Mouse (Mus musculus) regulatory T cell (primary cell): ENCODE measurements at regions not wholly inside any gene's neighbourhood (a gene's known extent, or its start where the extent isn't known, plus 50 kb on each side); places are given as distances from the start of the nearest gene placed in this dataset.
"Not testable (repeated sequence)": the region's sequence is repeated elsewhere in the genome, so short reads cannot be mapped to it uniquely, and the experiment has no call there.

ENCODE experiments used
- in situ Hi-C: fragments of 300-600 bp; cut with MboI, MseI; formaldehyde crosslinking; loops from one replicate; pipeline ENCODE4 v1.15.1; 2025; ENCODE audit warnings: high pct_unique_total_duplicates

- in situ Hi-C loops: no loop called here
Observed at GRCm38 (mm10) chr5:148657936-148658640, 105.5 kb upstream of the Ubl3 start.

GRCm38 (mm10) chr5:148652525-148653243, 100.1 kb upstream of the Ubl3 start:
- in situ Hi-C loops: no loop called here

GRCm38 (mm10) chr5:148651736-148652135, 99.1 kb upstream of the Ubl3 start:
- in situ Hi-C loops: no loop called here

GRCm38 (mm10) chr5:148649573-148649972, 97.0 kb upstream of the Ubl3 start:
- in situ Hi-C loops: not testable (repeated sequence)

- in situ Hi-C loops: no loop called here
Observed at GRCm38 (mm10) chr5:148649123-148649522, 96.5 kb upstream of the Ubl3 start.

DNA sequence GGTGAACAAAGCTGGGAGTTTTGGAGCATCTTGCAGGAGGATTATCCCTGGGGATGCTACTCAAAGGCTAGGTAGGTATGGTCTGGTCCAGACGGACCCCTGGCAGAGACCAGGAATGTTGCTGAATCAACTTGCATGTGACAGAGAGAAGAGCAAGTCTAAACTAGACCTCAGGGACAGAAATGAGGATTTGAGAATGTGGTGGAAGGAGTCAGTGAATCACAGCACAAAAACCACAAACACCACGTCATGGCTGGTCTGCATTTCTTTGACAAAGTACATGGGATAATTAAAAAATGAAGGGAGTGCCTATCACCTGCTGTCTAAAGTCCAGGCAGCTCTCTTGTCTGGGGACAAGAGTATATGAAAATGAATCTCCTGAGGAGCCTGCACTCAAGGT, 95.1 kb upstream of the Ubl3 start:
- in situ Hi-C loops: no loop called here

DNA sequence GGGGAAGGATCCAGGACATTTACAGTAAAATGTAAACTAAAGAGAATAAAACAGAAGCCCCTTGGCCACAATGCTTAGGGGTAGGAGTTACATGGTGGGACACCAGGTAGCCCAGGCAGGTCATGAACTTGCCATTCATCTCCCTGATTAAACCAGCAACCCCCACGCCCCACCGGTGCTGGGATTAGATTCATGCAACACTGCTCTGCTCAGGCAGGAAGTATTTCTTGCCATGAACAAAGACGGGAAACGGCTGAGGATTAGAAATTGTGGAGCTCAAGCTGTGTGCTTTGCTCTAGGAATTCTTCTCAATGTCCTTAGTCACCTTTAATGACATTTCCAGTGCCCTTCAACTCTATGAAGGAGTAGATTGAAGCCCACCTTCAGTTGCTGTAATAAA, 93.2 kb upstream of the Ubl3 start:
- in situ Hi-C loops: no loop called here

DNA sequence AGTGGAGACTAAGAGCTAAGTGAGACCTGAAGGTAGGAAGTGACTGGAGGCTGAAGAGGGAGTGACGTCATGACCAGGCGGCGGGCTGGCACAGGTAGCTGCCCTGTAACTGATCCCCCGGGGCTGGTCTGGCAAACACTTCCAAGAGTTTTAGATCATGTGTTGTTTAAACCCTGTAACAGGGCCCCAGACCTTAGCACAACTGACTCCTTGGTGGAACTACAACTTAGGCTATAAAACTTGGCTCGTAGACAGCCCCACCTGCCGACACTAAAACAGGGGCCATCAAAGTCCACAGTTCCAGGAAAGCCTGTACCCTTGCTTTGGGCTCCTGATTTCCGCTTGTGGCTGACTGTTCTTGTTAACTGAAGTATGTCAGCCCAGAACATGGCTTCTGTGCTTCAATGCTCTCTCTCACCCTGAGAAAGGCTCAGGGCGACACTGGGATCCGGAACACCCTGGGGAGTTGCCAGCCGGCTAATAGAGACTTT, 92.6 kb upstream of the Ubl3 start:
- in situ Hi-C loops: no loop called here

- in situ Hi-C loops: no loop called here
Observed at GRCm38 (mm10) chr5:148644345-148644744, 91.8 kb upstream of the Ubl3 start.

DNA sequence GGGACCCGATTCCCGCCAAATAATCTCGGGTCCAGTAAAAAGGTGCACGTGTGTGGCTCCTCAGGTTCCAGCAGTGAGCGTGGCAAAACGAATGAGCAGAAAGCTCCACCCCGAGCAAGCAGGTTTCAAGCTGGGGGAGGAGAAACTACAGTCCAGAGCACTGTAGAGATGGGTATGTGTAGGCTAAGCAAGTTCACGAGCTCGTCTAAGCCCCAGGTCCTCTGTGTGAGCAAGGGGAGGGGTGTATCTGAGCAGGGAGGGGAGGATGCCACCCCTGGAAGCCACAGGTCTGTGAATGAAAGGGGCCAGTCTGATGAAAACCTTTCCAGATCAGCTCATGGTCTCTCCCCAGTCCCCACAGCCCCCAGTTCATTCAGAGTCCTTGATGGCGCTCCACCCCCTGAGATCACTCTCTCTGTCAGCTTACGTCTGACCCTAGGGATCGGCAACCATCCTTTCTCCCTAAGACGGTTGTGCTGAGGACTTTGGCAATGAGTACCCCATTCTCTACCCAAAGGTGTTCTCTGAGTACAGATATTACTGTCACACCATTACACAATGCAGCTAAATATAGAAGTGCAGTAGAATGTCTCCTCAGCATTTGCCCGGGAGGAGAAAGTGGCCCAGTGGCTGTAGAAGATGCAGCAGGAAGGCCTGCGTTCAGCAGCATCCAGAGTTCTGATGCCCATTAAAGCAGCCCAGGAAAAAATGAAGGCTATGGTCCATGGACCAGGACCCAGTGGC, 89.2 kb upstream of the Ubl3 start:
- in situ Hi-C loops: no loop called here

DNA sequence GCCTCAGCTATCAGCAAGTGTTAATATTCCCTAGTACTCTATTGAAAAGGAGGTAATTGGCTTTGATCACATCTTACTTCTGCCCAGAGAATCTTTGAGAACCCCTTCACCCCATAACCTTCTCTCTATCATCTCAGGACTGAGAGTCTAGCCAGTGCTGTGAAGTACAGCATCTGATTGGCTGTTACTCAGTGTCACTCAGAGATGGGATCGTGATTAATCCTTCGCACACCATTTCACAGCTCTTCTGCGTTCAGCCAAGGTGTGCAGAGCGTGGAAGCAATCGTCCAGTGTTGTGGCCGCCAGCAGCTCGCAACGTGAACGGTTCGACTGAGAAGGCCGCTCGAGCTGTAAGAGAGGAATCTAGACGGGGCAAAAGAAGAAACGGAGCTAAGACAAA, 87.9 kb upstream of the Ubl3 start:
- in situ Hi-C loops: no loop called here

DNA sequence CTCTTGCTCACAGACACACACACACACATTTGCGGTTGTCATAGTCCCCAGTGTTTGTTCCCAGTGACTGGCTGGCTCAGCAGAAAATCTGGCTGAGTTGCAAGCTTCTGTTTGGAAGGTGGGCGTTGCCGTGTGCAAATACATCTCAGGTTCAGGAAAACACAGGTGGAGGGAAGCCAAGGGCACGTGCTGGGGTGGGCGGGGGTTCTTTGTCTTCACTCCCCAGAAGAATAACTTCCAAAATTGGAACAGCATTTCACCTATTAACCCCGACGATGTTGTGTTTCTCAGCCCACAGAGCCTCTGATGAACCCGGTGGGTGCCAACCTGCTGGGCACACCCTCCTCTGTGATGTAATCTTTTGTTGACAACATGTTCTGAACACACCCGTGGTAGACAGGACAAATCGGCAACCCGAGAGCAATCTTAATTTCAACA, 82.3 kb upstream of the Ubl3 start:
- in situ Hi-C loops: no loop called here

DNA sequence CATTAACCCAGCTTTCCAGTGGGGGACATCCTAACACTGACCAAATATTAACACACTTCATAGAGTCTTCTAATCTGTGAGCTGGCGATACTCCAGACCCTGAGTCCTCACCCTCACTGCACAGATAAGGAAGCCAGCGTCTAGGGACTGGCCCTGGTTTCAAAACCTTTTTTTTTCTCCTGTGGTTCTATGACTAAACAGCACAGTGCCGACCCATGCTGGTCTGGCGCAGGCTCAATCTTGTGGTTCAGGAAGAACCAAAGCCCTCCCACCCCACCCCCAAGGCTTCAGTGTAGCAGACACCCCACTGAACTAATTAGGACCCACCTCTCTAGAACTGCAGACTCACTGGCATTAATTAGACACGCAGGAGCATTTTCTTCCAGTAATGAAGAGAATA, 81.4 kb upstream of the Ubl3 start:
- in situ Hi-C loops: no loop called here

GRCm38 (mm10) chr5:148633331-148633730, 80.7 kb upstream of the Ubl3 start:
- in situ Hi-C loops: no loop called here

- in situ Hi-C loops: no loop called here
Observed at GRCm38 (mm10) chr5:148632516-148633170, 80.1 kb upstream of the Ubl3 start.

- in situ Hi-C loops: no loop called here
Observed at GRCm38 (mm10) chr5:148631566-148631965, 79.0 kb upstream of the Ubl3 start.

- in situ Hi-C loops: no loop called here
Observed at GRCm38 (mm10) chr5:148626014-148626413, 73.4 kb upstream of the Ubl3 start.

DNA sequence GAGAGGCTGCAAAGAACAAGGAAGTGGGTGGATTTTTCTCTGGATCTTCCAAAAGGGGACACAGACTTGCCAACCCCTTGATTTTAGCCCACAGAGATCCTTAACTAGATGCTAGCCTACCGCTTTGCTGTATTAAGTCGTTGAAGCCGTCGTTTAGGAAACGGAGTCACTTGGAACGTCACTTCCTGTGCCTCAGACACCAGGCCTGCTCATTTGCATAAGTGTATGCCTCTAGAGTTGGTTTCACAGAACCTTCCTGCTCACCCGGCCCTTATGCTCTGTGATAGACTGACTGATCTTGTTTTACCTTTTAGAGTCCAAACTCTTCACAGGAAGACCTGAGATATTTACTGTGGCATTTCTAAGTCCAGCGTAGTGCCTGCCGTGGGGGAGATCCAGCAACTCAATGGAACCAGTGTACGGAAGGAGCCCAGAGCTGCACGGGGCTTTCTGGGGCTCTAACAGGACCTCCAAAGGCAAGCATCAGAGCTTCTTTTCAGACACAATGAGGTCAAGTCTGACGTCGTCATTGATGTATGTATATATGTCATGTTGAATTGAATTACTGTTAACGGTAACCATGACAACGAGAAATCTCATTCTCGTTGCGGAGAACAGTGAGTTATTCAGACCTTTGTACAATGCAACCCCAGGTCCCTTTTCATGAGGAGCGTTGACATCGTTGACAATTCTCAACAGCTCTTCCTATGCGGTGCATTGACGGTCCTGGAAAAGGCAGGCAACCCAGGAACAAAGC, 72.2 kb upstream of the Ubl3 start:
- in situ Hi-C loops: no loop called here

DNA sequence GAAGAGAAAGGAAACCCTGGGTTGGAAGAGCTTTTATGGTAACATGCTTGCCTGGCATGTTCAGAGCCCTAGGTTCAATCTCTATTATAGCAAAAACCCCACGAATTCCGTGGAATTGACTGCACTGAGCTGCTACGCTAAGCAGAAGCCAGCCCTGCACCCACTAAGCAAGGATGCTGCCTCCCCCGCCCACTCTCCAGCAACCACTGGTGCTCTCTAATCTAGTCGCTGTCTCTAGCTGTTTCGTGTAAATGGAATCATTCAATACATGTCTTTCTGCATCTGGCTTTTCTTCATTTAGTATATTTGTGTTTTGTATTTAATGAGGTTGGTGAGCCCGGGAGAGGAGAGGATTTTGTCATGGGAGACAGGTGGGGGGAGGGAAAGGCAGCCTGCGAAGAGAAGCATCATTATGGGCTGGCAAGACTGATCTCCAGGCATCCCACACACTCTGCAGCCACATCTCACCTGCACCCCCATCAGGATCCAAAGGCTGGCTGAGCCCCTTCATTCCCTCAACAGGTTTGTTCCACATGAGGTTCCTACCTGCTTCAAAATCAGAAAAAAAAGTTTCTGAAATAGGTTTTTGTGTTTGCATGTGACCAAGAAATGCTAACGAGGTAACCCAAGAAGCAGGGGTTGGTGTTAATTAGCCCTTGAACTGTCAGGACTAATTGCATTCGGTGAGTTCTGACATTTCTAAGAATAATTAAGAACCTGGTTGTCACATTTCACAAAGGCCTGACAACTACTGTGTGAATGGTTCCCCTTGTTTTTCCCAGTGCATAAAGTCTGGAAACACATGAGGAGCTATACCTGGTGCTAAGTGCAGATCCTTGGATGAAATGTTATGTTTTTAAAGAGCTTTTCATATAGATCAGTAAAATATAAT, 68.6 kb upstream of the Ubl3 start:
- in situ Hi-C loops: no loop called here

DNA sequence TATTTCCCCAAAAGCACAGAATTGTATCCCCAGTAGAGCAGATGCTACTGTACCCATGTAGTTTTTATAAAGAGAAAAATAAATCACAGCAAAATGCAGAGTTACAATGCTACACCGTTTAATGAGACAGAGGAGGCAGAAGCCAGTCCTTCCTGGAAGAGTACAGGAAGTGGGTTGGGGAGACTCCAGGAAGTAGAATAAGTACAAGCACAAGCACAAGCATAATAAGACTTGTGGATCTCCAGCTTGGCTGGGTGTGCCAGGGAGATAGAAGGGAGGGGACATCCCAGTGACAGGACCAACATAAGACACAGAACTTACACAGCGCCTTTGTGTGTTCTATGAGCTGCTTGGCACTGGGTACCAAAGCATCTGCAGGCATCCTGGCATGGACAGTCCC, 67.3 kb upstream of the Ubl3 start:
- in situ Hi-C loops: no loop called here
